Mouse (Mus musculus): ENCODE data around the gene Hgd.

GRCm38 (mm10) chr16:37572117-37572754, 7.7 kb upstream of the Hgd start:
- TF ChIP-seq CTCF (IDR thresholded peaks at IDR 0.05) (no peak), EP300 (IDR thresholded peaks at IDR 0.05) (no peak)
